Mouse (Mus musculus) forebrain, embryonic 12.5 days (tissue): Measurements from ENCODE around the gene Cyth3. TPM values are rescaled to one million over a fixed set of nuclear protein-coding genes. Genes with fewer than 3 reads are reported as not detected.

ENCODE experiments used
- ATAC-seq: fragments of 200-750 bp; cut with Nextera tagmentation; 2 replicates; pipeline ENCODE4 v1.8.0; 2017; ENCODE audit warnings: moderate TSS enrichment; ENCODE audit not compliant: low FRiP score
- H3K27ac ChIP-seq: fragments of 300-500 bp; sonication (generic); 2 replicates; pipeline ENCODE4 v1.5.1; 2016; ENCODE audit warnings: mild to moderate bottlenecking
- H3K27me3 ChIP-seq: fragments of 300-500 bp; sonication (generic); 2 replicates; pipeline ENCODE4 v1.6.1; 2016; ENCODE audit warnings: mild to moderate bottlenecking
- H3K36me3 ChIP-seq: fragments of 300-500 bp; sonication (generic); replicated peaks from 2 replicates; pipeline ENCODE4 v1.6.1; 2016; ENCODE audit warnings: mild to moderate bottlenecking
- H3K4me1 ChIP-seq: fragments of 300-500 bp; sonication (generic); 2 replicates; pipeline ENCODE4 v1.6.1; 2016
- H3K4me2 ChIP-seq: fragments of 300-500 bp; sonication (generic); 2 replicates; pipeline ENCODE4 v1.6.1; 2016; ENCODE audit warnings: mild to moderate bottlenecking, moderate library complexity
- H3K4me3 ChIP-seq: fragments of 300-500 bp; sonication (generic); replicated peaks from 2 replicates; pipeline ENCODE4 v1.5.1; 2016; ENCODE audit warnings: mild to moderate bottlenecking
- H3K9ac ChIP-seq: fragments of 300-500 bp; sonication (generic); 2 replicates; pipeline ENCODE4 v1.6.1; 2016; ENCODE audit warnings: mild to moderate bottlenecking
- H3K9me3 ChIP-seq: fragments of 300-500 bp; sonication (generic); 2 replicates; pipeline ENCODE4 v1.6.1; 2016
- WGBS: fragments of 180-500 bp; shearing (Covaris S2); methylation state at CpG from one replicate; pipeline ENCODE4 v1.1.7; 2016; 5-methylcytosine and 5-hydroxymethylcytosine counted together
- polyA plus RNA-seq: library from polyadenylated mRNA; unstranded; fragments of >200 nt; fragmentation: Nextera tagmentation; extraction: Ambion mirVana; gene quantifications from 2 replicates; pipeline ENCODE4 v1.2.1, GENCODE M21; 2016

The Cyth3 gene
- polyA plus RNA-seq, 1 experiment from 2014 or later = 27.8 TPM

DNA sequence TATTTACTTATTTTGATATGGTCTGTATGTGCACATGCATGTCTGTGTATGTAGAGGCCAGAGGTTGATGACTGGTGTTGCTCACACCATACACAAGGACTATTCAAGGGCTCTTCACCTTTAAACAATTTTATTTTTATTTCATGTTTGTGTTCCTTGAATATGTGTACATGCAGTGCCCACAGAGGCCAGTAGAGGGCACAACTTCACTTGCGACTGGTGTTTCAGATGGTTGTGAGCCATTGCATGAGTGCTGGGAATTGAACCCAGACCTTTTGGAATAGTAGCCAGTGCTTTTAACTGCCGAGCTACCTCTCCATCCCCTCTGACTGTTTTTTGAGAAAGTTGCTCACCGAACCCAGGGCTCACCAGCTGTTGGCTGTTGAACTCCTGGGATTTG is 8.0 kb downstream of the Cyth3 start:
- no peaks in the 10 kb centered on the region for H3K9me3 ChIP-seq
- H3K4me2 ChIP-seq = no peak overlapping the region
- H3K9ac ChIP-seq = no peak overlapping the region
- no peak overlapping the region for H3K4me3 ChIP-seq
- H3K27ac ChIP-seq = no peak overlapping the region
- ATAC-seq = no peak
- H3K36me3 ChIP-seq = no peaks in the 10 kb centered on the region
- peaks cover 19% of the 10 kb centered on the region for H3K4me1 ChIP-seq
- no peaks in the 10 kb centered on the region for H3K27me3 ChIP-seq
- WGBS = 94% methylated on average over 3 of the region's 3 CpGs

DNA sequence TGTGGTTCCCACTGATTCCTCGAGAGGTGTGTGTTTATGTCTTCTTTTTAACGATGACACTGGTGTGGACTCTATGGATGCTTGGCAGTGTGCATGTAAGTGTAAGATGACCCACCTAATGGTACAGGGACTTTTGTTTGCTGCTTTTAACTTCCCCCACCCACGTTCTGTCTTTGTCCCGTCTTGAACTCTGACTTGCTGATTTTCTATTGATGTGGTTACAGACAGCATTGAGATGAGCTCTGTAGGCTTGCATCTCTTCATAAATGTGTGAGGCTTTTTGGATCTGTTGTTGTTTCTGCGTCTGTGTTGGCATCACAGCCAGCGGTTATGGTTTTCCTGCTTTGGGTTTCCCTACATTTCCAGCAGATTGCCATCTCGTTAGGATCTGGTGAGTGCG is 8.5 kb downstream of the Cyth3 start:
- WGBS = 93% methylated on average over 8 of the region's 8 CpGs

DNA sequence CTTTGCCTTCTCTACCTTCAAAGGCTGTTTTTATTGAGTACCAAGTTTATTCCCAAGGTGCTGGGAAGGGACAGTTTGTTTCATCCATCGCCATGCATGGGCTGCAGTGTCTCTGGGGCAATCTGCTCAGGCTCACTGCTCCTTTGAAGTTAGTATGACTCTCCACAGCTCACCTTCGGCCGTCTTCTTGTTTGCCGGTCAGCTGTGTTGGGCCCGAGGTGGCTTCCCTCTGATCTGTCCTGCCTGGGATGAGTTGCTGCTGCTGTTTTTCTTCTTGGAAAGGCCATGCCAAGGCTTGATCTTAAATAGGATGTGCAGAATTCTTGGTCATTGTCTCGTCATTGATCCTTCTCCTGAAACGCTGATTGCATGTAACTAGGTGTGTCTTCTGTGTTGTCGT is 9.3 kb downstream of the Cyth3 start:
- H3K27me3 ChIP-seq = no peaks in the 10 kb centered on the region
- no peaks in the 10 kb centered on the region for H3K9me3 ChIP-seq
- no peak overlapping the region for H3K4me2 ChIP-seq
- H3K4me3 ChIP-seq = no peak overlapping the region
- 93% methylated on average over 8 of the region's 8 CpGs for WGBS
- ATAC-seq = no peak
- no peaks in the 10 kb centered on the region for H3K36me3 ChIP-seq
- H3K4me1 ChIP-seq = peaks cover 13% of the 10 kb centered on the region
- no peak overlapping the region for H3K27ac ChIP-seq
- no peak overlapping the region for H3K9ac ChIP-seq

More for the DNA sequence above, 8.5 kb downstream of the Cyth3 start:
- H3K4me3 ChIP-seq = no peak overlapping the region
- H3K4me1 ChIP-seq = peaks cover 17% of the 10 kb centered on the region
- no peaks in the 10 kb centered on the region for H3K27me3 ChIP-seq
- no peak for ATAC-seq
- no peaks in the 10 kb centered on the region for H3K36me3 ChIP-seq
- H3K27ac ChIP-seq = no peak overlapping the region
- no peak overlapping the region for H3K4me2 ChIP-seq
- H3K9ac ChIP-seq = no peak overlapping the region
- H3K9me3 ChIP-seq = no peaks in the 10 kb centered on the region

DNA sequence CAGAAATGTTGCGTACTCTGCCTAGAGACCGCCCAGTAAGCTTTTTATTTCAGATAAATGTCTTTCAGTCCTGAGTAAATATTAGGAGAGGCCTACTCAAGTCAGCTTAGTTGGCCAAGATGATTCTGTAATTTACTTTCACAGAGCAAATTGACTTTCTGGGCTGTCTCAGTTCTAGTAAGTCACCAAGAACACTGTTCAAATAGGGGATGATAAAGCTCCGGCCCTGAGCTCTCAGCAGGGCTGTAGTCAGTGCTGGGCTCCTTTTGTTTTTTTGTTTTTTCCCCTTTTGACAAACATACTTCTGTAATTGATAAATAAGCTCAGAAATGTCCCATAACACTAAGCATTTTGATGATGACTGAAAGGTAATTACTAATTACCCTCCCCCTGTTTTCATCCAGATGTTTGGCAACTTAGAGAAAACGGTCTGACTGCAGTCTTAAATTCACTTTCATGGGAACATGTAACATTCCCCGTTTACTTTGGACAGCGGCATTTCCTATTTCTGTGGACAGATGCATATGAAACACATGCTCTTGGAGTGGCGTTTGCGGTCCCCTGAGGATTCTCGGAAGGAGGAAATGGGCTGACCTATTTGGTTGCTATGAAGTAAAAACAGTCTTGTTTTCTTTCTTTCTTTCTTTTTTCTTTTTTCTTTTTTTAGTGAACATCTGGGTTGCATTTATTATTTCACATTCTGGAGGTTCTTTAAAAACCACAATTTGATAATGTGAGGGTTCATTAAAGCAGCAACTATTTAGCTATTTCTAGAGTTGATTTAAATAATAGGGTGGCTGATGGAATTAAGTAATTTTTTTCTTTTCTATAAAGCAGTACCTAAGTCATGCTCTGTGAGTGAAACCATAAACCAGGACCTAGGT is 10.7 kb downstream of the Cyth3 start:
- H3K36me3 ChIP-seq = no peaks in the 10 kb centered on the region
- H3K9me3 ChIP-seq = no peaks in the 10 kb centered on the region
- no peak overlapping the region for H3K4me3 ChIP-seq
- H3K9ac ChIP-seq = no peak overlapping the region
- H3K27me3 ChIP-seq = no peaks in the 10 kb centered on the region
- no peak for ATAC-seq
- no peak overlapping the region for H3K4me2 ChIP-seq
- H3K27ac ChIP-seq = no peak overlapping the region
- 74% methylated on average over 9 of the region's 9 CpGs for WGBS
- H3K4me1 ChIP-seq = peaks cover 13% of the 10 kb centered on the region

DNA sequence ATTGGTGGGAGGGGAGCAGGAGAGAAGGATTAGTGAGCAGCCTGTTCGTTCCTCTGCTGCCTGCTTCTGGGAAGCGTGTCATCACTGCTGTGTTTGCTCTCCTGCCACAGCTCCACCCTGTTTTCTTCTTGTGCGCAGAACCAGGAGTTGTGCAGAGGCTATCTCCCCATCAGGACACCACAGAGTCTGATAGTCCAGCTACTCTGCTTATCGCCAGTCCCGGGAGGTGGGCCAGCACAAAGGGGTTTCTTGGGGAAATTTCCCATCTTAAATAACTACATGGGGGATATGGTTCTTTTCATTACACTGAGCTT is 11.3 kb downstream of the Cyth3 start:
- WGBS = 67% methylated on average over 5 of the region's 5 CpGs
- Histone ChIP-seq H3K36me3 (no peaks in the 10 kb centered on the region), H3K27ac (no peak overlapping the region)

DNA sequence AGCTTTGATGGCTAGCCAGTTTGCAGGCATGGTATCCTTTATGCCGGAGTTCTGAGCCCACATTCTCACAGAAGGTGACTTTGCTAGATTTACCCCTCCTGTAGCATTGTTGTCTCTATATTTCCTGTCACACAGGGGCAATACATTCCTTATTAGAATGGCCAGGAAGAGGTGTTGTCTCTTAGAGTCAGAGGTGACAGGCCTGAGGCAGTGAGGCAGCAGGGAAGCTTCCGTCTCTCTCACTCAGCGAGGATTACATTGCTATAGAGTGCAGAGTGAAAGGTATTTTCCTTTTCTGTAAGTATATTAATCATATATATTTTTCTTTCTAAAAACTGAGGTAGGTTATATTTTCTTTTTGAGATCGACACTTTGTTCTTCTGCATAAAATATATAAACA is 11.6 kb downstream of the Cyth3 start:
- Histone ChIP-seq H3K27ac (no peak overlapping the region), H3K4me1 (peaks cover 13% of the 10 kb centered on the region), H3K9ac (no peak overlapping the region), H3K36me3 (no peaks in the 10 kb centered on the region), H3K27me3 (no peaks in the 10 kb centered on the region), H3K9me3 (no peaks in the 10 kb centered on the region), H3K4me3 (no peak overlapping the region), H3K4me2 (no peak overlapping the region)
- 74% methylated on average over 4 of the region's 4 CpGs for WGBS
- no peak for ATAC-seq

More for the DNA sequence above, 11.3 kb downstream of the Cyth3 start:
- H3K9me3 ChIP-seq = no peaks in the 10 kb centered on the region
- H3K27me3 ChIP-seq = no peaks in the 10 kb centered on the region
- no peak overlapping the region for H3K4me2 ChIP-seq
- peaks cover 13% of the 10 kb centered on the region for H3K4me1 ChIP-seq
- no peak overlapping the region for H3K4me3 ChIP-seq
- no peak for ATAC-seq
- no peak overlapping the region for H3K9ac ChIP-seq

DNA sequence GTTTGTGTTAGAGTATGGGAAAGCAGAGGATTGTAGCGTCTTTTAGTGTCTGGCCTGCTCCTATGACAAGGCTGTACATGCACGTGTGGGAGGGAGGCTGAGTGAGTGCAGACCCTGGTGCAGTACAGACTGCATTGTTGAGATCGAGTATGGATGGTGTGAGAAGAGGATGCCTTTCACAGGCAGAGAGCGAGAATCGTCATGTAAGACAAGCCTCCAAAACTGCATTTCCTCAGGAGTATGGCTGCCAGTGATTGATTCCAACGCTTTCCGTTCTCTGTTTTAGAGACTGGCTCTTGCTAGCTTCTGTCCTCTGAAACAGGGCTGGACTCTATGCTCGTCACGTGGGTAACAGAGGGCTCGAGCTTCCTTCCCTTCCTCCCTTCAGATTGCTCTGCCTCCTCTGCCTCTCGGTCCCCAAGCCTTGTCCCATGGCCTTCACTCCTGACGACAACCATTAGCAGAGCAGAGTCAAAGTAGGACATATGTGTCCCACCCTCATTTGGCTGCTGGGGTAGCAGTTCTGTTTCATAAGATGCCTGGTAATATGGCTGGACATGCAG is 12.4 kb downstream of the Cyth3 start:
- Histone ChIP-seq H3K4me3 (no peak overlapping the region), H3K27me3 (no peaks in the 10 kb centered on the region), H3K9ac (no peak overlapping the region), H3K9me3 (no peaks in the 10 kb centered on the region), H3K27ac (no peak overlapping the region), H3K4me2 (no peak overlapping the region), H3K36me3 (no peaks in the 10 kb centered on the region), H3K4me1 (peaks cover 13% of the 10 kb centered on the region)
- WGBS = 72% methylated on average over 12 of the region's 12 CpGs
- no peak for ATAC-seq

DNA sequence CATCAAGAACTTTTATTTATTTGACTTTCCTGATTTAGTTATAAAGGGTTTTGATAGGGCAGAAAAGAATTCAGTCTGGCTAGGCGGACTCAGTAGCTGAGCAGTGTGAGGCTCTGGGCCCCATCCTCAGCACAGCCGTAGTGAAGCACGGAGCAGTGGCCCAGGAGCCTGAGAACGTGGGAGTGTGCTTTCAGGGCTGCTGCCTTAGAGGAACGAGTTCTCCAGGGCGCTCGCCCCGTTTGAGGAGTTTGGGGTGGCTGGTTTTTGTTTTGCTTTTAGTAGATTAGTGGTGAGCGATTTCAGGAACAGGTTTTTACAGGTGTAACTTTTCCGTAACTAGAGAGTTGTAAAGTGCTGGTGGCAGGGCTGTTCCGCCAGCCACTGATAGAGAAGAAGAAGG is 13.1 kb downstream of the Cyth3 start:
- Histone ChIP-seq H3K27ac (no peak overlapping the region), H3K9me3 (no peaks in the 10 kb centered on the region), H3K4me2 (no peak overlapping the region), H3K9ac (no peak overlapping the region), H3K4me1 (peaks cover 13% of the 10 kb centered on the region), H3K27me3 (no peaks in the 10 kb centered on the region), H3K4me3 (no peak overlapping the region), H3K36me3 (no peaks in the 10 kb centered on the region)
- 82% methylated on average over 11 of the region's 11 CpGs for WGBS
- no peak for ATAC-seq

DNA sequence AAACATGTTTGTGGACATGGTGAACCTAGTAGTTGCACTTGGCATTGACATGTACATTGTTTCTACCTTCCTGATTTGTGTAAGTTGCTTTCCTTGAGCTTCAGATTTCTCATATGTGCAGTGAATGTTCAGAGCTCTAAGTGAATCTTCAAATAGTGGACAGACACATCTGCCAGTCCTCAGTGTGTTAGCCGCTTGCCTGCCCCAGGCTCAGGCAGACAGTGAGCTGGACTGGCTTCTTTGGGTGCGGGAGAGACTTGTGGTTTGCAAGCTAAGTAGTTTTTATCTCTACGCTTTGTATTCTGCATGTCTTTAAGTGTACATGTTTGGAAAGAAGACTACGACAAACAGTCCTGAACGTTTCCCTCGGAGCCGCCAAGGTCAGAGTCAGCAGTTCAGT is 13.9 kb downstream of the Cyth3 start:
- no peak overlapping the region for H3K9ac ChIP-seq
- 88% methylated on average over 7 of the region's 7 CpGs for WGBS
- no peak overlapping the region for H3K27ac ChIP-seq
- no peaks in the 10 kb centered on the region for H3K27me3 ChIP-seq
- H3K4me2 ChIP-seq = no peak overlapping the region
- no peak overlapping the region for H3K4me3 ChIP-seq
- H3K9me3 ChIP-seq = no peaks in the 10 kb centered on the region
- peaks cover 13% of the 10 kb centered on the region for H3K4me1 ChIP-seq
- no peaks in the 10 kb centered on the region for H3K36me3 ChIP-seq
- ATAC-seq = no peak

DNA sequence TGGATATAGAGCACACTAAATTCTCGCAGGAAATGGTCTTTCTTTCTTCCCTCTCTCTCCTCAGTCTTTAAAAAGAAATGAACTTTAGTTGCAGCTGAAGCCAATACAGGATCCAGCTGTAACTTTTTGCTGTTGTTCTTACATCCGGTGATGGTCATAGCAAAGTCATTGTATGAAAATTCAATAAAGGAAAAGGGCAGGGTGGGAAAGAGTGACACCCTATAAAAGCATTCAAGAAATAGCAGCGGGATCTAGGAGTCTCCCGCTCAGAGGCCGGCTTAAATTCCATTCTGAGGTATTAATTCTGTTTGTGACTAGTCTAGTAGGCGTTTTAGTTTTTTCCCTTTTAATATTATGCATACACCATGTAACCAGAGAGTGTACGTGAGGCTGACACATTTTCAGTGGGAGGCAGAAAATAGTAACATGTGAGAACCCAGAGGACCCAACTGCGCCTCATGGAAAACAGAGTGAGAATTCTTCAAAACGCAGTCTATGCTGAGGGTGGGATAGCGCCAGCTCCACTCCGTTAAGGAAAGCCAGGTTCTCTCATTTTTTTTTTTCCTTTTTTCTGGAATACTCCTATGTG is 15.7 kb downstream of the Cyth3 start:
- Histone ChIP-seq H3K36me3 (no peaks in the 10 kb centered on the region), H3K4me2 (no peak overlapping the region), H3K27ac (no peak overlapping the region), H3K27me3 (no peaks in the 10 kb centered on the region), H3K4me3 (no peak overlapping the region), H3K9ac (no peak overlapping the region), H3K9me3 (no peaks in the 10 kb centered on the region), H3K4me1 (peaks cover 13% of the 10 kb centered on the region)
- no peak for ATAC-seq
- WGBS = 81% methylated on average over 11 of the region's 11 CpGs

DNA sequence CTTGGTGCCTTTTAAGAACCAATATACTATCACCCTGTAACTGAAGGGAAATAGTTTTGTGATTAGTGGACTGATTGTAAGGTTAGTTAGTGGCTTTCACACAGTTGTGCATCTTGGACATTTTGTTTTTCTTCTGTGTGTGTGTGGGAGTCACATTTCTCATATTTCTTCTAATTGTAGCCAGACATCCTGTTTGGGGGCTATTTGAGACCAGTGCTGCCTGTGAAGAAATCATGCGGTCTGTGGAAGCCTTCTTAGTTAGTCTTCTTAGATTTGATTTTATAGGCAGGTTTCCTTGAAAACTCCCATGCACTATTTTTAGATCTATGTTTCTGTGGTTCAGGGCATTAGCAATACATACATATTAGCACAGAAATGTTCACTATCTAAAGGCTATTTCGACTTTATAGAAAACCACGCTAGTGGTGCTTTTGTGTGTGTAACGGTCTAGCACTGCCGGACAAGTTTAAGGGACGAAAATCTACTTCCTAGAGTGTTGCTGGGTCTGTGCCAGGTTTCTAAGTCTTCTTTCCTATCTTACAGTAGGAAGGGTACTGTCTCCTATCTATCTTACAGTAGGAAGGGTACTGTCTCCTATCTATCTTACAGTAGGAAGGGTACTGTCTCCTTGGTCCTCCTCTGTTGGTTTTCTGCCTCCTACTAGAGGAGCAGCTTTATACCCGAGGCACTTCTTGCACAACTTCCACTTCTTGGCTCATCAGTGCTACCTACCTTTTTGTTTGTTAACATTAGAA is 16.4 kb downstream of the Cyth3 start:
- Histone ChIP-seq H3K27me3 (no peaks in the 10 kb centered on the region), H3K4me3 (no peak overlapping the region), H3K9me3 (no peaks in the 10 kb centered on the region), H3K4me2 (no peak overlapping the region), H3K9ac (no peak overlapping the region), H3K4me1 (peaks cover 9% of the 10 kb centered on the region), H3K36me3 (no peaks in the 10 kb centered on the region), H3K27ac (no peak overlapping the region)
- no peak for ATAC-seq
- 83% methylated on average over 7 of the region's 7 CpGs for WGBS

DNA sequence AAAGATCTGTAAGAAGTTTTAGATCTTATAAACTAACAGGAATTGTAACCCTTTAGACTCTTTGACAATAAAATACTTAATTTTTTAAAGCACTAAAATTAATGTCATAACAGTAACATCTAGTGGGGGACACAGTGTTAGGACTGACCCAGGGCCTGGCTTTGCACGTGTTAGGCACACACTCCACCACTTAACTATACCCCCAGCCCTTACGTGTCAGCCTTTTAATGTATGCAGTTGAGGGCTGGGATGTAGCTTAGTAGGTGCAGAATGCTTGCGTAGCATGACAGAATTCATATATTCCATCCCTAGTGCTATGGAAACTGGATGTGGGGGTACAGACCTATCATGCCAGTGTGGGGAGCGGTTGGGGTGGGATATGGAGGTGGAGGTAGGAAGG is 17.1 kb downstream of the Cyth3 start:
- ATAC-seq = no peak
- Histone ChIP-seq H3K4me3 (no peak overlapping the region), H3K9me3 (no peaks in the 10 kb centered on the region), H3K27me3 (no peaks in the 10 kb centered on the region), H3K36me3 (no peaks in the 10 kb centered on the region), H3K9ac (no peak overlapping the region), H3K27ac (no peak overlapping the region), H3K4me2 (no peak overlapping the region), H3K4me1 (peaks cover 7% of the 10 kb centered on the region)
- 89% methylated on average over 4 of the region's 4 CpGs for WGBS
